Mouse (Mus musculus): Measurements from ENCODE around the gene Ccdc106.
"Not testable (repeated sequence)": the region's sequence is repeated elsewhere in the genome, so short reads cannot be mapped to it uniquely, and the experiment has no call there.

Ccdc106 gene

DNA sequence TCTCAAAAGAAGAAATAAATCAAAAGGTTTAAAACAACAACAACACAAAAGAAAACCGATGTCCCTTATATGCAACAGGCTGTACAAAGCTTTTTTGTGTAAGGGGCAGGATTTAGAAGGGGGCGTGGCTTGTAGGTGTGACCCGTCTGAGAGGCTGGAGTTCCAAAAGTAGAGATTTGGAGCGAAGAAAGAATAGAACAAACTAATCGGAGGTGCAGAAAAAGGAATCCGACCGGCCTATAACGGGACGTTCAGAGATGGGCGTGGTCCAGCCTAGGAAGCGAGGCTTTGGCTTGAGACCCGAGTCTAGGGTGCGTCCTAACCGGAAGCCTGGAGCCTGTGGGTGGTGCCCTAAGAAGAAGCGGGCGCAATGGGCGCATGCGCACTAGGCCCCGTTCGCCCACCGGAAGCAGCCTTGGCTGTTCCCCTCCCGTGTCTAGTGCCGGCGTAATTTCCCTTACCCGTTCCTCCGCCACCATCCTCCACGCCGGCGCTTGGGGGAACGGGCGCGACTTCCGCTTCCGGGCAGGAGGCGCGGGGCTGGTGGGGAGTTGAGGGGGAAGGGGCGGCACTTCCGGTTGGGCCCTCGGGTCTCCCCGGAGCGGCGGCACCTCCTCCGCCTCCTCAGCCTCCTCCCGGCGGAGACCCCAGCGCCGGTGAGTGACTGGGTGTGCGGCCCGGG is at the start of gene Ccdc106, which contains the start of gene Zfp865:
Ccdc106 (plus strand) TSS at position 554 of the 682 bp plus-strand sequence.
Zfp865 (plus strand) TSS at position 377 of the 682 bp plus-strand sequence.
- peak; percentile 99 for DNase-seq (ENCODE audit: inconsistent ontology term)

DNA sequence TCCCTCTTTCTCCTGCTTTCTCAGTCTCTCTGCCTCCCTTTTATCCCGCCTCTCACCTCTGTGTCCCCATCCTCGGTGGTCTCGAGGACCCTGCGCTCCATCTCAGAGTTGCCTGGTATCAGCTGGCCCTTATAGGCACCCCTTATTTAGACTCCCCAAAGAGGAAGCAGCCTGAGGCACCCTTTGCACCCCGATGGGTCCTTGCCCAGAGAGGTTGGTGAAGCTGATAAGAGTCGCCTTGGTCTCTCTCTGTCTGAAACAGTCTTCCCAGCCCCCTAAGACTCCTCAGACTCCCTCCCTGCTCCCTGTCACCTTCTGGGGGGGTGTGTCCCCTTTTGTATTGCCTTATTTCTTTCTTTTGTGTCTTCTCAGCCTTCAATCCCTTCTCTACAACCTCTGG is 49.3 kb upstream of the Ccdc106 start, which contains the start of gene Sbk3:
Sbk3 (minus strand) TSS at position 101 of the 400 bp plus-strand sequence.
- no peak for DNase-seq (ENCODE audit: inconsistent ontology term)

DNA sequence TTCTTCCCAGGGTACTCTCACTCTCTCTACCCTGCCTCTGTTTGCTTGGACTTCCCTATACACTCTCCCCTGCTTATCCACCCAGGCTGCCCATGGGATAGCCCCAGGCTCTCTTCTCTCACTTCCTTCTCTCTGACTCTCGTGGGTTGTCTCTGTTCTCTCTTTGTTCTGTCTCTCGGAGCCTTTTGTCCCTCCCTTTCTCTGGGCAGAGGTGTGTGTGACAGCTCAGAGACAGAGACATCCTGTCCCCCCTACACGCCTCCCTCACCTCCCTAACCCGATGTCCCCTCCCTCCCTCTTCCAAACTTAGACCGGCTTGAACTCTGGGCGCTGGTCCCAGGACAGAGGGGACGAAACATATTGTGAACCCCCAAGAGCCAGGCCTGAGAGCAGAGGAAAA is 48.6 kb upstream of the Ccdc106 start:
- no peak for DNase-seq (ENCODE audit: inconsistent ontology term)

DNA sequence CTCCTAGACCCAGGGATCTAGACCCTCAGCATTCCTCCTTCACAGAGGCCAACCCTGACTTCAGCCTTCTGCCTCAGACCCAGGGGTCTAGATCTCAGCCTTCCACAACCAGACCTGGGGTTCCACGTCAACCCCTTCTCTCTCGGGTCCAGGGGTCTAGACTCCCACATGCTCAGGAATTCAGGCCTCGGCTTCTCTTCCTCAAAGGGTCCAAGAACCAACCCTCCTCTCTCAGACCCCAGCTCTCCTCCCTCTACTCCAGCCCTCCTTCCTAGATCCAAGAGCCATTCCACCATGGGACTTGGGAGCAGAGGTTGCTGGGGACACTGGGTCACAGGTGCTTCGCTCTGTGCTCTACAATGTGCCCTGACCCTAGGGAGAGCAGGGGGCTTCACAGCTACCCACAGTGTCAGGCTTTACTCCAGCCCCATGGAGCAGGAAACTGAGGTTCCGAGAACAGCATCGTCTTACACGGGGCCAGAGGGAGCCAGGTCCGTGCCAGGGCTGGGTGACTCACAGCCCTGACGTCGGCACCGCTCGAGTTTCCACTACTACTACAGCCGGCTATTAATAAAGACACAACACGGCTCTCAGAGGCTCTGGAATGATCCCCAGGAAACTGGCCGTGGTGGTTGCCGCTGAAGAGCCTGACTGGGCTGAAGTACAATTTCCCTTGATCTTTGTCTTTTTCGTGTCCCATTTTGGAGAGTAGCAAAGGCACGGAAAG is 47.9 kb upstream of the Ccdc106 start:
- DNase-seq (ENCODE audit: inconsistent ontology term): peak; percentile 21

DNA sequence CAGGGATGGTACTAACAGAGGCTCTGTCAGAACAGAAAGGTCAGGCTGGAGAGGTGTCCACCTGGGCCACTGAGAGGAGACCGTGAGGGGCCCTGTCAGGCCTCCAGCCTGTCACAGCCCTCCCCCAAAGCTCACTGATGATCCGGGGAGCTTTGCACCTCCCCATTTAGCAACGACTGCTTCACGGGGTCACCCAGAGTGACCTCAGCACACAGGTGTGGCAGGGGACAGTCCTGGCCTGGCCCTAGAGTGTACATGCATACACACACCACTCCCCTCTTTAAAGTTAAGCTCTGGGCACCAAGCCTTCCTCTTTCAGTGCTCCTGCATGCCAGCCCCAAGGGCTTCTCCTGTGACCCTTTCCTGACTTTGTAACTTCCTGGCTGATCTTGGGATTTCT is 44.9 kb upstream of the Ccdc106 start:
- DNase-seq (ENCODE audit: inconsistent ontology term): no peak

DNA sequence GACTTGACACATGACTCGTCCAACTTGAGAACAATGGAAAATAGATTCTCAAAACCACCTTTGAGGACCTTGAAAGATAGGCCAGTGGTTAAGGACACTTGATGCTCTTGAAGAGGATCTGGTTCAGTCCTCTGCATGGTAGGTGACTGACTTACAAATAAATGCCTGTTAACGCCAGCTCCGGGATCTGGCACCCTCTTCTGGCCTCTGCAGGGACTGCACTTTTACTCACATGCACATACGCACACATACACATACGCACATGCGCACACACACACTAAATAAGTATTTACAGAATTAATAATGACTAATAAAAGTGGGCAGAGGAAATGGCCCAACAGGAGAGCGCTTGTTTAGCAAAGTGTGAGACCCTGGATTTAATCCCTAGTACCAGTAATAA is 43.5 kb upstream of the Ccdc106 start:
- no peak for DNase-seq (ENCODE audit: inconsistent ontology term)

DNA sequence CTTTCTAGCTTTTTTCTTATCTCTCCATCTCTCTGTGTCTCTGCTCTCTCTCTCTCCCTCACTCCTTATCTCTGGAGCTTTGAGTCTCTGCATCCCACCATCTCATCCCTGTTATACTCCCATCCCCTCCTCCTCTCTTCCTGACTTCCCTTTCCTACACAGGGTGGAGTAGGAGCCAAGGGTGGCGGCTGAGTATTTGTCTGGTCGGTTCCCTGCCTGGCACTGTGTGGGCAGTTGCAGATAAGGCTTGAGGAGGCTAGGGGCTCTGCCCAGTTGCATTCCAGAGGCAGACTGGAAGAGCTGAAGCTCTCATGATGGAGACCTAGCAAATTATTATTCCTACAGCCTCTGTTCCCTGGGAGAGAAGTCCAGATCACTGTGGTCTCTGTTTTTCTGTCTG is 32.1 kb upstream of the Ccdc106 start:
- no peak for DNase-seq (ENCODE audit: inconsistent ontology term)

DNA sequence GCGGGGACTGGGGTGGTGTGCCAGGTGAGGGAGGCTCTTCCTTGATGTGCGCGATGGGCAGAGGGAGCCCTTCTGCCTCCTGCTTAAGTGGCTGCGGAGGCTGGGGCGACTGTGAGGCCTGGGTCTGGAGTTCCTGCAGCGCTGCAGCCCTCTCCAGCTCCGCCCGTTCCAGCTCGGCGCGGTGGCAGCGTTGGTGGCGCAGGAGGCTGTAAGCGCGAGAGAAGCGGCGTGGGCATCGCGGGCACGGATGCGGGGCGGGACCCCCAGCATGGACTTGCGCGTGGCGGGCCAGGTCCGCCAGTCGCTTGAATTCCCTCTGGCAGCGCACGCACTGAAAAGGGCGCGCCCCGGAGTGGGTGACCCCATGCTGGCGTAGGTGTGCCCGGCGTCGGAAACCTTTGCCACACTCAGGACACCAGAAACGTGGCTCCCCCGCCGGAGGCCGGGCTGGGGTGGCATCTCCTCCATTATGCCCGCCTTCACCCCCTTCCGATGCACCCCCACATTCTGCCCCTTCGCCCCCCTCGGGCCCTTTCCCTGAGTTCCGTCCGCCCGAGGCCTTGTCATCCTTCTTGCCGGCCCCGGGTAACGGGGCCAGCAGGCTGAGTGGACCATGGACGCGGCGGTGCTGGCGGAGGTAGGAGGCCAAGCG is 26.9 kb upstream of the Ccdc106 start:
- no peak for DNase-seq (ENCODE audit: inconsistent ontology term)

DNA sequence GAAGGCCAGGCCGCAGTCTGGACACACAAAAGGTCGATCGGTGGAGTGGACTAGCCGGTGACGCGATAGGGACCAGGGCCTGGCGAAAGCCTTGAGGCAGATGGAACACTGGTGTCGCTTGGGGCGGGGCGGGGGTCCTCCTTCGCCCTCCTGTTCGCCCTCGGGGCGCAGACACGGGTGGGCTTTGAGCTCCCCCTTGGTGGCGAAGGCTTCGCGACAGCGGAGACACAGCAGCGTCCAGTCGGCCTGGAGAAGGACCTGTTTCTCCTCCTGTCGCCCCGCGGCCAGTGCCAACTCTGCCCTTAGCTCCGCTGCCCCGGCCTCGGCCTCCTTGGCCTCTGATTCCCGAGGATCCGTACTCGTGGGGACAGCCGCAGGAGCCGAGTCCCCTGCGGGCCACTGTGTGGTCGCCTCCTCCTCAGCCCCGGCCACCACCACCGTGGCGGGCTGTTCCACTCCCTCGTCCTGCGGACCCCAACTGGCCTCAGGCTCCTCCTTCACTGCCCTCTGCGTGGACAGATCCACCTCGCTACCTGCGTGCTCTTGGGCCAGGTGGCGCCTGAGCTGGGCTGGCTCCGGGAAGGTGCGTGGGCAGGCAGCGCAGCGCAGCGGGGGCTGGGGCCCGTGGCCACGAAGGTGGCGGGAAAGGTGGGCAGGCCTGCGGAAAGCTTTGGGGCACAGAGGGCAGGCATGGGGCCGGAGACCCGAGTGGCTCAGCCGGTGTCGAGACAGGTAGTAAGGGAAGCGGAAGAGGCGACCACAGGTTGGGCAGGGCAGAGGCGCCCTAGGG is 26.2 kb upstream of the Ccdc106 start:
- no peak for DNase-seq (ENCODE audit: inconsistent ontology term)

DNA sequence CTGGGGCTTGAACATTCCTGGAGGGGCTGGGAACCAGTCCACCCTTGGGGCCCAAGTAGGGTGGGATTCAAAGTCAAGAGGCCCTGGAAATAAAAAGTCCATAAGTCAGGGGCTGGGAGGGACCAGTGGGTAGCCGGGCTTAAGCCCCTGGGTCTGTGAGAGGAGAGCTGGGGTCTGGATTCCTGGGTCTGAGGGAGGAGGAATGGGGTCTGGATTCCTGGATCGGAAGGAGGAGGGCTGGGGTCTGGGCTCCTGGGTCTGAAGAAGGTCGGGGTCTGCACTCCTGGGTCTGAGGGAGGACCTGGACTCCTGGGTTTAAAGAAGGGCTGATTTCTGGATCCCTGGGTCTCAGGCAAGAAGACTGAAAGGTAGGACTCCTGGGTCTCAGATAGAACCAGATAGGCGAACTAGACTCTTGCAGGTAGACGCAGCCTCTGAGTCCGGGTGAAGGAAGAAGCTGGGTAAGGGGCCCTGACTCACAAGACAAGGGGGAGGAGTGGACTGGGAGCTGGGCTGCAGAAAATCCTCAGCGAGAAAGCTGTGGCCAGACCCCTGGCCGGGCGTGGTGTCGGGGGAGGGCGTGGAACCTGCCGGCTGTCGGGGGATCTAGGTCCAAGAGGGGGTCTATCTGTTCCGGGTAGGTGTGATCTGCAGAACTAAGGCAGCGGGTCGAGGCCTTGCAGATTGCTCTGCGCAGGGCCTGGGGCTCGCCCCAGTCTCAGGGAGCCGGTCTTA is 24.9 kb upstream of the Ccdc106 start:
- peak; percentile 7 for DNase-seq (ENCODE audit: inconsistent ontology term)

DNA sequence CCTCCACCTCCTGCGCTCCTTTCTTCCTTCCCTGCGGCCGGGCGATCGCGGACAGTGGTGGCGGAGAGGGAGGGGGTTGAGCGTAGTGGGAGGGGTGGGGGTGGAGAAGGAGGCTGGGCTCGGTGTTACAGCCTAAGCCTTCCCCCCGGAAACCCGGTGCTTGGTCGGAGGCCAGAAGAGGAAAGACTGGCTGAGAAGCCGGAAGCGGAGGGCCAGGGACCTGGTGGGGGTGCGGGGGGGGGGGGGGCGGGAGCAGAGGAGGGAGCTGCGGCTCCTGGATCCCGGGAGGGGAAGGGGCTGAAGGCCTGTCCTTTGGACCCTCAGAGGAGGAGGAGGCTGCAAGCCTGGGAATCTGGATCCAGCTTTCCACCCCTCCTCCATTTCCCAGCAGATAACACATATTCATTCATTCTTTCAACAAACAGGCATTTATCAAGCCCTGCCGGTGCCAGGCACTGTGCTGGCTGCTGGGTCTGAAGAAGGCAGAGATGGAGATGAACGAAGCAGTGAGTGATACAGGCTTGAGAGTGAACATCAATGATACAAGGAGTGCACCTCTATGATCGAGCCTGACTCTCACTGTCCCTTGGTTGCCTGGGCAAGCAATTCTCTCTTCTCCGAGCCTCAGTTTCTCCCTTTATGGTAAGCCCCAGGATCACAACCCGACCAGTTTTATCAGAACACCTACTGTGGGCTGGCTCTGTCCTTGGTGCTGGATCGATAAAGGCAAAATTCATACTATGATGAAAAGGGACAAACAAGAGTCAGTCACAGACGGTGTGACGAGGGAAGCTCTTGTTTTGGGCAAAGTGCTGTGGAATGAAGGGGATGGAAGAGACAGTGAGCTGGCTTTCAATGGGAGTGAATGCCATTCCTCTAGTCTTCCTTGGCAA is 24.1 kb upstream of the Ccdc106 start, which contains the start of gene Zfp579:
Zfp579 (minus strand) TSS at position 156 of the 893 bp plus-strand sequence.
- peak; percentile 96 for DNase-seq (ENCODE audit: inconsistent ontology term)

DNA sequence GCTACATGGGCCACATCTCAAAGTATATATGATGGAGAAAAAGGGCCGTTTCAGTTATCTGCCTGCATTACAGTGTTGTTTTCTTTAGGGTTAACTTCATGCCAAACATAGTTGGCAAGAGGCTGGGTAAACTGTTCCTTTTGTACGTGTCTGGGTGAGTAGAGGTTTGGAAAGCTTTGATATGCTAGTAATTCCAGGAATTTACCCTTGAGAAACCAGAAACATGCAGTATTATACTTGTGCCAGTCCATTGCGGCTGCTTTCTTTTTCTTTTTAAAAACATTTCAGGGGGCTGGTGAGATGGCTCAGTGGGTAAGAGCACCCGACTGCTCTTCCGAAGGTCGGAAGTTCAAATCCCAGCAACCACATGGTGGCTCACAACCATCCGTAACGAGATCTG is 23.4 kb upstream of the Ccdc106 start:
- DNase-seq (ENCODE audit: inconsistent ontology term): peak; percentile 88

DNA sequence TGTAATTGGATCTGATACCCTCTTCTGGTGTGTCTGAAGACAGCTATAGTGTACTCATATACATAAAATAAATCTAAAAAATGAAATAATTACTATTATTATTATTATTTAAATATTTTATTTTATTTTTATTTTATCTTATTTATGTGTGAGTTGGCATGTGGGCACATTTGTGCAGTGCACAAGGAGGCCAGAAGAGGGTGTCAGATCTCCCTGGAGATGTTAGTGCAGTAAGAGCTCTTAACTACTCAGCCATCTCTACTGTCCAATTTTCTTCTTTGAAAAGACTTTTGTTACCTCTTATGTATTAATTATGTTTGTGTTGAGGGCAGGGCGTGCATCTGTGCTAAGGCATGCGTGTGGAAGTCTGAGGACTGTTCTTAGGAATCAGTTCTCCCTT is 20.5 kb upstream of the Ccdc106 start:
- no peak for DNase-seq (ENCODE audit: inconsistent ontology term)

DNA sequence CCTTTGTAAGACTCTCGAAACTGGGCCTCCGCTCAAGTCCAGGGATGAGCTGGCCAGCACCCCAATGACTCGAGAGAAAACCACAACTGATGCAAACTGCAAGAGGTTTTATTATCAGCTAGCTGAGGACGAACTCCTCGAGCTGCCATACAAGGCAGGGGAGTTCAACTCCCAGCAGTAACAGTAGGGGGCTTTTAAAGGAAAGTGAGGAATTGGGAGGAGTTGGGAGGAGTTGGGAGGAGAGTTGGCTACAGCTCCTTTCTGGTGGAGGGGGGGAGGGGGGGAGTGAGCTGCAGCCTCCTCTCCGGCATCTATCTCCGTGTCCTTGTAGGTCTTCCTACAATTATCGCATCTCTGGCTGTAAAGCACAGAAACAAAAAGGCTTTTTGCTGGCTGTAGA is 17.5 kb upstream of the Ccdc106 start:
- not testable (repeated sequence) for DNase-seq (ENCODE audit: inconsistent ontology term)

DNA sequence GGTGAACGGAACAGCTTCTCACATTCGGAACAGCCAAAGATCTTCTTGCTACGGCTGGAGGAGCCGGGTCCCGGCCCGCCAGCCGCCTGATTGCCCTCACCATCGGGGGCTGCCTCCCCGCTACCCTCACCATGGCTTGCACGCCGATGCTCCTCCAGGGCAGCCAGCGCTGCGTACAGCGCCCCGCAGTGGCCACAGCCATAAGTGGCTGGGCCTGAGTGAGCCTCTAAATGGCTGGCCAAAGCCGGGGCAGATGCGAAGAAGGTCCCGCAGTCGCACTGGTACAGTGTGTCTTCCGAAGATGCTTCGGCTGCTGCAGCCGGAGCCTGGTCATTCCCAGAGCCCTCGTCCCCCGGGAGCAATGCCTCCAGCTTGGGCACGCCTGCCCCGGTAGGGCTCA is 12.1 kb upstream of the Ccdc106 start:
- no peak for DNase-seq (ENCODE audit: inconsistent ontology term)

DNA sequence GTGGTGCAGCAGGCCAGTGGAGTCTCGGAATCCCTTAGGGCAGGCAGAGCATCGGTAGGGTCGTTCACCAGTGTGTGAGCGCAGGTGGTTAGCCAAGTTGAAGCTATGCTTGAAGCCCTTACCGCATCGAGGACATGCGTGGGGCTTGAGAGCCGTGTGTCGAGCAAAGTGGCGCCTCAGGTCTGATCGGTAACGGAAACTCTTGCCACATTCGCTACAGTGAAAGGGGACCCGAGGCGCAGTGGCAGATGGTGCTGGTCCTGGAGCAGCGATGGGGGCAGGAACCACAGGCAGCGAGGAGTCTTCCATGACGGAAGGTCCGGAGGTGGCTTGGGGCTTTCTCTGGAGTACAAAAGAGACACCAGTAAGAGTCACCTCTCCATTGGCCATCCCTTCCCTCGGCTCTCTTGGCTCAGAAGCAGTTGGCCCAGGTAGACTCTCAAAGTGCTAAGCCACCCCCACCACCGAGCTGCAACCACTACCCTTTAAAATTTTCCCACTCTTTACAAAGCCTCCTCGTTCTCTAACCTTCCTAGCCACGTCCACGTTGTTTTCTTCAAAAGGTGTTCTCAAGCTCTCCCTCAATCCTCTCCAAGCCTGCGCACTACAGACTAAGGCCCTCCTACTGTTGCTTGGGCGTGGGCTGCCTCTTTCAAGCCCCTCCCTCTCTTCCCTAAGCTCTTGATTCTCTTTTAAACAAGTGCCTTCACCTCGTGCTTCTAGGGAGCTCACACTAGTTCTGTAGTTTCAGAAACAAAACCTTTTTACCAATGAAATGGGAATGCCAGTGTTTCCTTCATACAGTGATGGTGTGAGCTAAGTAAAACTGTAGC is 7.5 kb upstream of the Ccdc106 start:
- no peak for DNase-seq (ENCODE audit: inconsistent ontology term)

DNA sequence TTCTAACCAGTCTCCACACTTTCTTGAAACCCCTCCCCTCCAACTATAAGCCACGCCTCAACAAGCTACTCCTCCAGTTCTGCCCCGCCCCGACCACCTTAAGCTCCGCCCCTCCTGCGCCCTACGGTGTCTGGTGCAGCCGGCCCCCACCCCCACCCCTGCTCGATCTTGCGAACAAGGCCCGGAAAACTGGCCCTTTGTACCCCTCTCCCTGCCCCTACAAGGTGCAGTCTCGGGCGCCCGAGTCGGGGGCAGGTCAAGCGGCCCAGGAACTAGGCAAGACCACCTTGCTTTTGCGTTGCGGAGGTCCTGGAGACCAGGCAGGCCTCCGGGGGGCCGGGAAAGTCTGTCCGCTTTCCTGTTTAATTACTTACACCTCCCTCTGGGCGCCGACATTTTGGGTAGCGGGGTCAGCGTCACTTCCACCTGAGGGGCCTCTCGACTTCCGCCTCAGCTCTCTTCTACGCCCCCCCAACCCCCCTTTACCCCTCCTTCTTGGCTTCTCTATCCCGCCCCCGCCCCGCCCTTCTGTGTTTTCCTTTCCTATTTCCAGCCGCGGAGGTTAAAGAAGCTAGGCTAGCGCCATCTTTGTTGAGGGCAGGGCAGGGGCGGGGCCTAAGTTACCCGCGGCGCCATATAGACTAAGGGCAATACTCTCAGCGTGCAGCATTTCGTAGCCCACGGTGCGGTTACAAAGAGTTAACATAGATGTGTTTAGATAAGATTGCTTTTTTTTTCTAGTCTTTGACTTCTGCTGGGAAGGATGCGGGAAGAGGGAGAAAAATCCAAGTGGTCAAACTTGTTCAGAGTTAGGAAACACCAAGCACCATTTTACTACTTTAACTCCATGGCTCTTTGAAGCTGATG is 5.9 kb upstream of the Ccdc106 start, which contains the start of the genes Zfp524 and Fiz1:
Zfp524 (plus strand) TSS at position 165 of the 867 bp plus-strand sequence.
Fiz1 (minus strand) TSS at position 447 of the 867 bp plus-strand sequence.
- peak; percentile 100 for DNase-seq (ENCODE audit: inconsistent ontology term)
